Mouse (Mus musculus) G1E (cell line): ENCODE measurements at regions not wholly inside any gene's neighbourhood (a gene's known extent, or its start where the extent isn't known, plus 50 kb on each side); places are given as distances from the start of the nearest gene placed in this dataset.

Source experiments
- ATAC-seq: 2 replicates; pipeline ENCODE4 v1.8.0; 2016; ENCODE audit warnings: mild to moderate bottlenecking; ENCODE audit not compliant: insufficient number of reproducible peaks, poor library complexity, low FRiP score, severe bottlenecking; ENCODE audit errors: extremely low read depth
- DNase-seq: peaks from one replicate; pipeline ENCODE4 v3.0.0; 2012; ENCODE audit warnings: low spot score
- H3K27me3 ChIP-seq: 2 replicates; pipeline ENCODE4 v1.6.1; 2012; ENCODE audit warnings: mild to moderate bottlenecking, low read length, inconsistent platforms; ENCODE audit not compliant: insufficient read depth
- H3K36me3 ChIP-seq: replicated peaks from 2 replicates; pipeline ENCODE3; 2012; ENCODE audit warnings: mild to moderate bottlenecking, inconsistent platforms
- H3K4me1 ChIP-seq: 2 replicates; pipeline ENCODE4 v1.6.1; 2012; ENCODE audit warnings: low read depth, low read length, inconsistent platforms, mixed read lengths; ENCODE audit not compliant: insufficient read depth
- H3K4me3 ChIP-seq: 2 replicates; pipeline ENCODE4 v1.5.1; 2012; ENCODE audit warnings: low read depth, mild to moderate bottlenecking, inconsistent platforms, low read length, moderate library complexity, mixed read lengths
- H3K9me3 ChIP-seq: replicated peaks from 2 replicates; pipeline ENCODE4 v1.6.1; 2012; ENCODE audit warnings: inconsistent platforms
- CTCF ChIP-seq: IDR thresholded peaks from 2 replicates; pipeline ENCODE4 v1.5.1; 2012; ENCODE audit warnings: low read depth, low read length, inconsistent platforms, mixed read lengths
- GATA1 ChIP-seq: IDR thresholded peaks from 2 replicates; pipeline ENCODE4 v1.6.1; 2012; ENCODE audit warnings: borderline replicate concordance, low read length, inconsistent platforms, mixed read lengths
- GATA2 ChIP-seq: IDR thresholded peaks from 2 replicates; pipeline ENCODE4 v1.6.1; 2012; ENCODE audit warnings: low read depth, low read length, inconsistent platforms, borderline replicate concordance
- POLR2AphosphoS5 ChIP-seq: IDR thresholded peaks from 2 replicates; pipeline ENCODE4 v1.6.1; 2012; ENCODE audit warnings: low read depth, low read length, inconsistent platforms; ENCODE audit not compliant: insufficient replicate concordance
- TAL1 ChIP-seq: conservative IDR thresholded peaks from 2 replicates; pipeline ENCODE4 v1.6.1; 2012; ENCODE audit warnings: low read depth, low read length, inconsistent platforms, mixed read lengths

DNA sequence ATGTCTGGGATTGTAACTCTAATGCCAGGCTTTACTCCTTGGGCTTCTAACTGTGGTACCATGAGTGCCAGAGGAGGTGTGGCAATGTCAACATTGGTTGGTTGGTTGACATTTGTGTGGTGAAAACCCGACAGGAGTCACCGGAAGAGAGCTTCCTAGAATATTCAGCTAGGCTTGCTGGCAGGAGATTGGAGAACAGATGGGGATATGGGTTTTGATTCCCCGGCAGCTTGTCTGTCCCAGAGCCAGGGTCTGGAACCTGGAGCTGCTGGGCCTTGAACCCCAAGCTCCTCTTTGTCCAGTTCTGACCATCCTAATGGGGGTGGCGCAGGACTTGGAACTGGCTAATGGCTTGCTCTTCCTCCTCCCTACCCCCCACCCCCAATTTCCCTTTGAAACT lies 1198.9 kb upstream of the A1bg start:
- peaks cover 88% of the 10 kb centered on the region for H3K4me1 ChIP-seq
- TF ChIP-seq TAL1 (no peak), GATA1 (no peak), CTCF (no peak), POLR2AphosphoS5 (no peak), GATA2 (no peak)
- H3K27me3 ChIP-seq = no peaks in the 10 kb centered on the region
- DNase-seq (no peak), ATAC-seq (no peak)
- peaks cover 5% of the 10 kb centered on the region for H3K36me3 ChIP-seq
- peak overlapping the region; percentile 44; the same call in 1 of the 2 replicates for H3K4me3 ChIP-seq
- no peaks in the 10 kb centered on the region for H3K9me3 ChIP-seq

DNA sequence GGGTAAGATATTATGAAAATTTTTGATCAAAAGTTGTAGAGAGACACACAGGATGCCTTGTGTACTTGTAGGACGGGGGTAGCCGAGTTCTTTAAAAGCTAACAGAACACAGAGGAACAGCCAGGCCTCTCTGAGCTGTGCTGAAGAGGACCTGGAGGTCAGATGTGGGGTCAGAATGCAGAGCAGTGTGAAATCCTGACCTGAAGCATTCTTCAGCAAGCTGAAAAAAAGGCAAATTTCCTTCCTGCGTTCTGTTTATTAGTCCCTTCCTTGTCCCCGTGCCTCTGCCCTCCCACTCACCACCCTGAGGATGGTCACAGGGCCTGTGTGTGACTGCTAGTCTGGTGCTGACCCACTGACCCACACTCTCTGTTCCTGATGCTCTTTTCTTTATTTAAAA lies 1197.9 kb upstream of the A1bg start:
- no peak for ATAC-seq
- Histone ChIP-seq H3K4me3 (peak overlapping the region; percentile 49; the same call in 1 of the 2 replicates), H3K9me3 (no peaks in the 10 kb centered on the region), H3K27me3 (no peaks in the 10 kb centered on the region), H3K4me1 (peaks cover 90% of the 10 kb centered on the region), H3K36me3 (peaks cover 5% of the 10 kb centered on the region)
- no peak for DNase-seq
- no peak for TF ChIP-seq POLR2AphosphoS5

DNA sequence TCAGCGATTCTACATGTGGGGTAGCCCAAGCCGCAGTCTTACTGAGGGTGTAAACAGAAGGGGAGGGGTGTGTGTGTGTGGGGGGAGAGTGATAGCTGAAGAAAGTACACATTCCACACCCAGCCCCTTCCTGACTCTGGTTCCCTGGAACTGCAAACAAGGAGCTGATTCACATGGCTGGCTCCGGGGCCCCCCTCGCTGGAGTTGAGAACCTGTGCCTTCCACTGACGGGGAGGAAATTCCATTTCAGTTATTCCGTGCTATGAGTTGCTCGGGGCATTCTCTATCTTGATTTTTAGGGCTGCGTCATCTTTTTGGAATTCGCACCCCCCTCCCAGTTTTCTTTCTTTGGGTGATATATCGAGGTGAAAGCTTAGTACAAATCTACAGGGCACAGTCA lies 1196.2 kb upstream of the A1bg start:
- Histone ChIP-seq H3K4me3 (no peak overlapping the region), H3K27me3 (no peaks in the 10 kb centered on the region), H3K36me3 (peaks cover 2% of the 10 kb centered on the region), H3K9me3 (no peaks in the 10 kb centered on the region), H3K4me1 (peaks cover 93% of the 10 kb centered on the region)
- ATAC-seq = no peak
- TF ChIP-seq CTCF (no peak), GATA2 (no peak), POLR2AphosphoS5 (no peak), GATA1 (no peak), TAL1 (no peak)
- no peak for DNase-seq

DNA sequence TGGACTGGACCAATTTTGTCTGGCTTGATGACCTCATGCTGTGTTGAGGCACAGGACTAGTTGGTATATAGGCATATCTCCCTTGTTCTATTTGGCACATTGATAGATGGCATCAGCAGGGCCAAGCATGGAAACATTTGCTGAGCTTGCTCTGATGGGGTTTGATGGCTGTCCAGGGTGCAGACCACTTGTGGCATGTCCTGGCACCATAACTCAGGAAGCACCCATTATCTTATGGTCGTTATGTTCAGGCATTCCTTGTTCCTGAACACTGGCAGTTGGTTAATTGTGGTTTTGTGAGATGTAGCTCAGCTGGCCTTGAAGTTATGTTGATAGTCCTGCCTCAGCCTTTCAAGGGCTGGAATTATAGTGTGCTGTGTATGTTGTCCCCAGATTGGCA lies 1193.4 kb upstream of the A1bg start:
- Histone ChIP-seq H3K4me1 (peaks cover 81% of the 10 kb centered on the region), H3K4me3 (no peak overlapping the region), H3K36me3 (peaks cover 2% of the 10 kb centered on the region), H3K27me3 (no peaks in the 10 kb centered on the region), H3K9me3 (no peaks in the 10 kb centered on the region)
- DNase-seq (no peak), ATAC-seq (no peak)
- TF ChIP-seq TAL1 = no peak
- no peak for TF ChIP-seq POLR2AphosphoS5
- TF ChIP-seq CTCF = no peak
- no peak for TF ChIP-seq GATA1
- TF ChIP-seq GATA2 = no peak

DNA sequence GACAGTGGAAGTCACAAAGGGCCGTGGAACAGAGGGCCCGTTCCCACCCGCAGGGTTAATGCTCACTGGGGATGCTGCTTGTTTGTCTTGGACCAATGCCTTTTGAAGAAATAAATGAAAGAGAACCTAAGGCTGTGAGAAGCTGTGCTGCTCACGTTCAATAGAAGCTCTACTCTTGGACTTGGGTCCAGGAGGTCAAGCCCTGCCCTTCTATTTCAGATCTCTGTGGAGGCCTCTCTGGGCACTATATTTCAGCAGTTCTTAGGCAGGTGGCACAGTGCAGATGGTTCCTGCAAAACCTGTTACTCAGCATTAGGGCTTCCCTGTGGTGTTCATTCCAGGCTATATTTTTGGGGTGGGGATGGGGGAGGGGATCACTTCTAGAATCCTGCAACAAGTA lies 1192.0 kb upstream of the A1bg start:
- Histone ChIP-seq H3K27me3 (no peaks in the 10 kb centered on the region), H3K4me3 (no peak overlapping the region), H3K9me3 (no peaks in the 10 kb centered on the region), H3K36me3 (peaks cover 2% of the 10 kb centered on the region), H3K4me1 (peaks cover 71% of the 10 kb centered on the region)
- DNase-seq (no peak), ATAC-seq (no peak)
- no peak for TF ChIP-seq POLR2AphosphoS5
- TF ChIP-seq GATA2 = no peak
- TF ChIP-seq GATA1 = no peak
- no peak for TF ChIP-seq TAL1
- no peak for TF ChIP-seq CTCF

DNA sequence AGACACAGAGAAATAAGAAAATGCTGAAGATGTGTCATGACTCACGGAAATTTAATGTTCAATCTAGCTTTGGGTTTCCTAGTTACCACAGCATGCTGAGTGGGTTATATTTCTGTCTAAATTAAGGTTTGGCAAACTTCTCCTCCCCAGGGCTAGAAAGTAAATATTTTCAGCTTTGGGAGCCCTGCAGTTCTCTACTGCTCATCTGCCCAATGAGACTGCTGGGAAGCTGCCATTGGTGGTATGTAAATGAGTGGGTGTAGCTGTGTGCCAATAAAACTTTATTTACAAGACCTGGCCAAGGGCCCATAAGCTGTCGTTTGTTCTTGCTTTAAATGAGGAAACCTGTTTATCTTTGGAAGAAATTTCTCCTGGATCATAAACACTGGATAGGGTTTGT lies 1189.3 kb upstream of the A1bg start:
- ATAC-seq (no peak), DNase-seq (no peak)
- peaks cover 10% of the 10 kb centered on the region for H3K36me3 ChIP-seq
- H3K9me3 ChIP-seq = no peaks in the 10 kb centered on the region
- no peak overlapping the region for H3K4me3 ChIP-seq
- no peak for TF ChIP-seq CTCF
- TF ChIP-seq TAL1 = no peak
- TF ChIP-seq GATA1 = no peak
- no peak for TF ChIP-seq GATA2
- TF ChIP-seq POLR2AphosphoS5 = no peak
- peaks cover 58% of the 10 kb centered on the region for H3K4me1 ChIP-seq
- no peaks in the 10 kb centered on the region for H3K27me3 ChIP-seq

DNA sequence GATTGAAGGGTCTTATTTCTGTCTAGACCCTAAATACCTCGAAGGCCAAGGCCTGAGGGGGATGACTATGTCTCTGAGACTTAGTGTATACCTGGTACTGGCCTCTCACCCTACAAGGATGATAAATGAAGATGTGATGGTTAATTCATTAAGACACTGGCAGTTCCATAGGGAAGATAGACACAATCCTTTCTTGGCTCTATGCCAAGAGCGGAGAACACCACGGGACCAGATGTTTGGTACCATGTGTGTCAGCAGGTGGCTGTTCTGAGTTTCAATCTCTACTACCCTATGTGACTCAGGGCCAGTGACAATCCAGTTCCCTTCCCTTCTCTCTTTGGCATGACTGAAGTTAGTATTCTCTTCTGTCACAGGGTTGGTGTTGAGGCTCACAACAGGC lies 1185.2 kb upstream of the A1bg start:
- peaks cover 8% of the 10 kb centered on the region for H3K36me3 ChIP-seq
- H3K9me3 ChIP-seq = peaks cover under 1% of the 10 kb centered on the region; the same call in 1 of the 2 replicates
- H3K27me3 ChIP-seq = no peaks in the 10 kb centered on the region
- DNase-seq (no peak), ATAC-seq (no peak)
- TF ChIP-seq CTCF (no peak), TAL1 (no peak), GATA2 (no peak), GATA1 (no peak), POLR2AphosphoS5 (no peak)
- H3K4me3 ChIP-seq = no peak overlapping the region
- H3K4me1 ChIP-seq = peaks cover 58% of the 10 kb centered on the region
